Mouse (Mus musculus): ENCODE measurements around the gene Srek1ip1. TPM values are rescaled to one million over a fixed set of nuclear protein-coding genes. Genes with fewer than 3 reads are reported as not detected.

Srek1ip1 gene
- 9.3 and 9.7 TPM in 2 replicates for total RNA-seq (2012; rRNA removed)
- 29.0 and 31.0 TPM in 2 replicates for total RNA-seq (2014; rRNA removed)
- polyA plus RNA-seq (2012; ENCODE audit: insufficient read length, low read depth): 41.4 and 47.8 TPM in 2 replicates

GRCm38 (mm10) chr13:104792184-104792583, at the start of gene Srek1ip1:
Gene Srek1ip1, plus strand, starts transcription at chr13:104792484.
- no peak for TF ChIP-seq SMC3 (IDR thresholded peaks at IDR 0.05; ENCODE audit: low read depth, low read length)
- TF ChIP-seq MAFK (IDR thresholded peaks at IDR 0.05; ENCODE audit: insufficient replicate concordance, low read length): no peak
- no peak for TF ChIP-seq MYC (IDR thresholded peaks at IDR 0.05; ENCODE audit: low read depth, low read length)
- TF ChIP-seq RAD21 (IDR thresholded peaks at IDR 0.05; ENCODE audit: low read depth, low read length): no peak
- TF ChIP-seq EP300 (IDR thresholded peaks at IDR 0.05; ENCODE audit: low read length): no peak
- TF ChIP-seq TBP (conservative IDR thresholded peaks at IDR 0.05; ENCODE audit: low read depth, low read length): no peak
- no peak for TF ChIP-seq BHLHE40 (IDR thresholded peaks at IDR 0.05; ENCODE audit: low read depth, low read length)
- TF ChIP-seq MXI1 (IDR thresholded peaks at IDR 0.05; ENCODE audit: low read depth, low read length): no peak
- no peaks in the 10 kb centered on the region for H3K9me3 ChIP-seq (replicated peaks; ENCODE audit: low read length)
- no peak within 1 kb of the TSS for H3K4me2 ChIP-seq (ENCODE audit: insufficient read depth, low read depth, poor library complexity, severe bottlenecking)
- DNase-seq (ENCODE audit: extremely low read depth): no peak
- H3K27ac ChIP-seq (ENCODE audit: insufficient read depth, low read depth): no peak within 1 kb of the TSS
- H3K27me3 ChIP-seq (replicated peaks): no peaks in the 10 kb centered on the region
- H3K79me2 ChIP-seq (replicated peaks; ENCODE audit: control insufficient read depth, extremely low read depth, insufficient read depth, poor library complexity, severe bottlenecking): no peaks in the 10 kb centered on the region
- no peak within 1 kb of the TSS for H3K9ac ChIP-seq (ENCODE audit: insufficient read depth, low read depth)
- no peak within 1 kb of the TSS for H3K4me3 ChIP-seq (replicated peaks in 1 of 3; ENCODE audit: low read depth in 2 of 3, low read length in 2 of 3, poor library complexity in 1 of 3)
- dilution Hi-C loops (cut with MboI; ENCODE audit: extremely low pct_ligation_motif_present, extremely low pct_unique_long_range_greater_than_20kb, low sequenced_read_pairs) (no loop called here), in situ Hi-C loops (cut with MboI; ENCODE audit: low pct_ligation_motif_present, low pct_unique_long_range_greater_than_20kb, low sequenced_read_pairs) (no loop called here)
- peaks cover 12 to 59% of the 10 kb centered on the region in 2 experiments for H3K36me3 ChIP-seq (replicated peaks in 1 of 2; ENCODE audit: control insufficient read depth in 1 of 2, insufficient read depth in 1 of 2, low read length in 1 of 2)
- H3K4me1 ChIP-seq (ENCODE audit: control insufficient read depth in 1 of 2, insufficient read depth in 2 of 2): no peaks in the 10 kb centered on the region

- peaks cover 0 to 15% of the 10 kb centered on the region in 2 experiments; a peak in 2 of 4 replicates for H3K4me1 ChIP-seq (ENCODE audit: control insufficient read depth in 1 of 2, insufficient read depth in 2 of 2)
- H3K27ac ChIP-seq (ENCODE audit: insufficient read depth, low read depth): no peak overlapping the region
- no peak overlapping the region for H3K9ac ChIP-seq (ENCODE audit: insufficient read depth, low read depth)
- peaks cover 0 to 5% of the 10 kb centered on the region in 2 experiments for H3K36me3 ChIP-seq (replicated peaks in 1 of 2; ENCODE audit: control insufficient read depth in 1 of 2, insufficient read depth in 1 of 2, low read length in 1 of 2)
- no peak overlapping the region for H3K4me2 ChIP-seq (ENCODE audit: insufficient read depth, low read depth, poor library complexity, severe bottlenecking)
- TF ChIP-seq SMC3 (IDR thresholded peaks at IDR 0.05; ENCODE audit: low read depth, low read length) (no peak), MAFK (IDR thresholded peaks at IDR 0.05; ENCODE audit: insufficient replicate concordance, low read length) (peak; percentile 88)
- H3K9me3 ChIP-seq (replicated peaks; ENCODE audit: low read length): no peaks in the 10 kb centered on the region
- dilution Hi-C loops (cut with MboI; ENCODE audit: extremely low pct_ligation_motif_present, extremely low pct_unique_long_range_greater_than_20kb, low sequenced_read_pairs) (no loop called here), in situ Hi-C loops (cut with MboI; ENCODE audit: low pct_ligation_motif_present, low pct_unique_long_range_greater_than_20kb, low sequenced_read_pairs) (no loop called here)
- H3K4me3 ChIP-seq (replicated peaks in 1 of 3; ENCODE audit: low read depth in 2 of 3, low read length in 2 of 3, poor library complexity in 1 of 3): no peak overlapping the region
- no peaks in the 10 kb centered on the region for H3K27me3 ChIP-seq (replicated peaks)
- DNase-seq (ENCODE audit: extremely low read depth): no peak
- H3K79me2 ChIP-seq (replicated peaks; ENCODE audit: control insufficient read depth, extremely low read depth, insufficient read depth, poor library complexity, severe bottlenecking): no peaks in the 10 kb centered on the region
Observed at GRCm38 (mm10) chr13:104742866-104743265, 49.4 kb upstream of the Srek1ip1 start.

GRCm38 (mm10) chr13:104747032-104747431, 45.3 kb upstream of the Srek1ip1 start:
- TF ChIP-seq UBTF (IDR thresholded peaks at IDR 0.05; ENCODE audit: low read depth, low read length): no peak
- no peak for TF ChIP-seq SIN3A (IDR thresholded peaks at IDR 0.05; ENCODE audit: low read length)
- TF ChIP-seq POLR2AphosphoS2 (IDR thresholded peaks at IDR 0.05; ENCODE audit: low read depth, low read length): no peak
- H3K36me3 ChIP-seq (replicated peaks in 1 of 2; ENCODE audit: control insufficient read depth in 1 of 2, insufficient read depth in 1 of 2, low read length in 1 of 2): peaks cover 0 to 9% of the 10 kb centered on the region in 2 experiments
- no peak overlapping the region for H3K27ac ChIP-seq (ENCODE audit: insufficient read depth, low read depth)
- H3K4me3 ChIP-seq (replicated peaks in 1 of 3; ENCODE audit: low read depth in 2 of 3, low read length in 2 of 3, poor library complexity in 1 of 3): no peak overlapping the region
- no peak overlapping the region for H3K4me2 ChIP-seq (ENCODE audit: insufficient read depth, low read depth, poor library complexity, severe bottlenecking)
- peaks cover 0 to 4% of the 10 kb centered on the region in 2 experiments; a peak in 1 of 4 replicates for H3K4me1 ChIP-seq (ENCODE audit: control insufficient read depth in 1 of 2, insufficient read depth in 2 of 2)
- DNase-seq (ENCODE audit: extremely low read depth): no peak
- H3K79me2 ChIP-seq (replicated peaks; ENCODE audit: control insufficient read depth, extremely low read depth, insufficient read depth, poor library complexity, severe bottlenecking): no peaks in the 10 kb centered on the region
- dilution Hi-C loops (cut with MboI; ENCODE audit: extremely low pct_ligation_motif_present, extremely low pct_unique_long_range_greater_than_20kb, low sequenced_read_pairs): no loop called here
- no peaks in the 10 kb centered on the region for H3K9me3 ChIP-seq (replicated peaks; ENCODE audit: low read length)
- no peaks in the 10 kb centered on the region for H3K27me3 ChIP-seq (replicated peaks)
- in situ Hi-C loops (cut with MboI; ENCODE audit: low pct_ligation_motif_present, low pct_unique_long_range_greater_than_20kb, low sequenced_read_pairs): no loop called here
- H3K9ac ChIP-seq (ENCODE audit: insufficient read depth, low read depth): no peak overlapping the region

Measured in CH12.LX (cell line).